Mouse (Mus musculus): ENCODE measurements around the gene Tbk1.

DNA sequence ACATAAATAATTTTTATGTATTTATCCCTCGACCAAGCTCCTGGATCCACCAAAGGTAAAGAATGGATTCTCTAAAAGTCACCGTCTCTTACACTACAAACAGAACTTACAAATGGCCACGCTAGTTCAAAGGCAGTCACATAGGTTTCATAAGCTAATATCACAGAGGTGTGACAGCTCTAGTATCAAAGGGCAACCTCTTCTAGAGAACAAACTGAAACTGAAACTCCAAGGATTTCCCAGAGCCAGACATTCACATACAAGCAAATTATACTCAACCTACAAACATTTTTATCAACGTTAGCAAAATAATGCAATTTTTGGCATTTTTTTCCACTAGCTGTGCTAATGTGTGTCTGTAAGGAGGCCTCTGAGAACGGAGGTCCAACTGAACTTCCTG lies 6.2 kb downstream of the Tbk1 start:
- TF ChIP-seq CTCF (IDR thresholded peaks at IDR 0.05; ENCODE audit: insufficient read depth, low read depth, low read length) (no peak), POLR2A (IDR thresholded peaks at IDR 0.05; ENCODE audit: insufficient read depth, low read depth, low read length) (no peak)
